Mouse (Mus musculus) limb, embryonic 10.5 days (tissue): ENCODE data around the gene Aqp1. TPM values are rescaled to one million over a fixed set of nuclear protein-coding genes. Genes with fewer than 3 reads are reported as not detected.

Source experiments
- DNase-seq: peaks from one replicate; pipeline ENCODE4 v3.0.0-alpha.2; 2017; ENCODE audit warnings: low spot score
- H3K27ac ChIP-seq: fragments of 300-500 bp; sonication (generic); 2 replicates; pipeline ENCODE4 v1.5.1; 2016; ENCODE audit warnings: mild to moderate bottlenecking
- H3K27me3 ChIP-seq: fragments of 300-500 bp; sonication (generic); 2 replicates; pipeline ENCODE4 v1.6.1; 2016; ENCODE audit warnings: low read depth, mild to moderate bottlenecking; ENCODE audit not compliant: poor library complexity, severe bottlenecking
- H3K36me3 ChIP-seq: fragments of 300-500 bp; sonication (generic); 2 replicates; pipeline ENCODE4 v1.6.1; 2016; ENCODE audit warnings: mild to moderate bottlenecking, moderate library complexity
- H3K4me1 ChIP-seq: fragments of 300-500 bp; sonication (generic); 2 replicates; pipeline ENCODE4 v1.6.1; 2016
- H3K4me3 ChIP-seq: fragments of 300-500 bp; sonication (generic); 2 replicates; pipeline ENCODE4 v1.5.1; 2016; ENCODE audit warnings: mild to moderate bottlenecking, moderate library complexity
- H3K9me3 ChIP-seq: fragments of 300-500 bp; sonication (generic); replicated peaks from 2 replicates; pipeline ENCODE4 v1.6.1; 2016; ENCODE audit warnings: mild to moderate bottlenecking
- whole genome bisulfite sequencing: fragments of 180-500 bp; shearing (Covaris S2); methylation state at CpG from one replicate; pipeline ENCODE4 v1.1.7; 2016; 5-methylcytosine and 5-hydroxymethylcytosine counted together
- polyA plus RNA-seq: library from polyadenylated mRNA; unstranded; fragments of >200 nt; fragmentation: Nextera tagmentation; extraction: Ambion mirVana; gene quantifications from 2 replicates; pipeline ENCODE4 v1.2.1, GENCODE M21; 2016

The Aqp1 gene
- 0.94 and 1.1 TPM in 2 replicates for polyA plus RNA-seq

DNA sequence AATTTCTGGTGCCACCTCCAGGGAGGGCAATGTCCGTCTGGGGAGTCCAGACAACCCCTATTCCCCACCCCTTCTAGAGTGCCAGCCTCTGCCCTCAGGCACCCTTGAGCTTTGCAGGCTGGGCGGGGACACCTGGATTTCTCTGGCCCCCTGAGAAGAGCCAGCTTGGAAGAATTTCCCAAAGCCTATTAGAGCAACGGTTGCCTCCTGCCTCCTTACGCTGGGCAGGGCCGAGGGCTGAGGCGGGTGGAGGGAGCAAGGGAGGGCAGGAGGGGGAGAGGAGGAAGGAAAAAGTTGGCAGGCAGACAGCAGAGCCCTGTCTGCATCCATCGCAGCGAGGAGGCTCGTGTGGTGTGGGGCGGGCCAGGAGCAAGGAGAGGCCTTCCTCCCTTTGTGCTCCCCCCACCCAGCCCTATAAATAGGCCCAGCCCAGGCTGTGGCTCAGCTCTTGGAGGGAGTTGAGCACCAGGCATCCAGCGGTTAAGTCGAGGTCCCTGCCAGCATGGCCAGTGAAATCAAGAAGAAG is at the start of gene Aqp1:
Aqp1 (plus strand) TSS at position 444 of the 526 bp plus-strand sequence.
- H3K27ac ChIP-seq, result peak within 1 kb of the TSS; percentile 61
- H3K36me3 ChIP-seq, result no peaks in the 10 kb centered on the region
- DNase-seq, result peak; percentile 46
- H3K27me3 ChIP-seq, result no peaks in the 10 kb centered on the region
- WGBS, result 28% methylated on average over 12 of the region's 12 CpGs
- no peaks in the 10 kb centered on the region for H3K9me3 ChIP-seq
- no peak within 1 kb of the TSS for H3K4me3 ChIP-seq
- peaks cover 52% of the 10 kb centered on the region for H3K4me1 ChIP-seq

GRCm38 (mm10) chr6:55288007-55288602 is 48.1 kb upstream of the Aqp1 start:
- no peak overlapping the region for H3K4me3 ChIP-seq
- H3K36me3 ChIP-seq, result peaks cover 6% of the 10 kb centered on the region
- no peak overlapping the region for H3K27ac ChIP-seq
- 0 out of 2 replicates have a peak, but pooled peaks cover 6% of the 10 kb centered on the region for H3K4me1 ChIP-seq
- 86% methylated on average over 5 of the region's 5 CpGs for WGBS
- no peaks in the 10 kb centered on the region for H3K27me3 ChIP-seq
- no peak for DNase-seq
- H3K9me3 ChIP-seq, result no peaks in the 10 kb centered on the region

GRCm38 (mm10) chr6:55294549-55295131 is 41.6 kb upstream of the Aqp1 start:
- Histone ChIP-seq H3K36me3 (peaks cover 18% of the 10 kb centered on the region), H3K4me3 (no peak overlapping the region), H3K4me1 (peaks cover 10% of the 10 kb centered on the region; the same call in 1 of the 2 replicates), H3K9me3 (no peaks in the 10 kb centered on the region), H3K27me3 (no peaks in the 10 kb centered on the region), H3K27ac (peak overlapping the region; percentile 19; the same call in 1 of the 2 replicates)
- no peak for DNase-seq
- WGBS, result 46% methylated on average over 19 of the region's 19 CpGs

DNA sequence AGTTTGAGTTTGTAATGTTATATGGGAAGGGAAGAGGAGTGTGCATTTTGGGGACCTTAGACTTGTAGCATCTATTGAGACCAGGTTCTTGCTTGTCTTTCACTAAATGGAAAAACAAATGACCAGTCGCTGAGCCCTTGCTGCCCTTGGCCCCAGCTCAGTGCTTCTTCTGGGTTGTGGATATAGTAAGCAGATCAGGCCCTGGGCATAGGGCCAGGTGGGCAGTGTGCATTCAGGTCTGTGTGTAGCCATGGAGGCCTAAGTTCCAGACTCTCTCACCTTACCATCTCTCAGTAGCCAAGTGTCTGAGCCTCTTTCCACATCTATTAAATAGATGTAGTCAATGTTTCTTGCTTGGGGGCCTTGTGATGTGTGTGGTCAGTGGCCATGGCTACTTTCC is 40.9 kb upstream of the Aqp1 start:
- 76% methylated on average over 1 of the region's 1 CpGs for WGBS
- no peak for DNase-seq

GRCm38 (mm10) chr6:55299482-55299881 is 36.8 kb upstream of the Aqp1 start:
- H3K9me3 ChIP-seq, result no peaks in the 10 kb centered on the region
- H3K27ac ChIP-seq, result no peak overlapping the region
- peaks cover 29% of the 10 kb centered on the region for H3K36me3 ChIP-seq
- no peak for DNase-seq
- no peaks in the 10 kb centered on the region for H3K27me3 ChIP-seq
- H3K4me3 ChIP-seq, result no peak overlapping the region
- 88% methylated on average over 8 of the region's 8 CpGs for WGBS
- peaks cover 5% of the 10 kb centered on the region; the same call in 1 of the 2 replicates for H3K4me1 ChIP-seq

More for the DNA sequence above, 40.9 kb upstream of the Aqp1 start:
- no peak overlapping the region for H3K4me3 ChIP-seq
- H3K27ac ChIP-seq, result no peak overlapping the region
- H3K4me1 ChIP-seq, result peaks cover 10% of the 10 kb centered on the region; the same call in 1 of the 2 replicates
- peaks cover 19% of the 10 kb centered on the region for H3K36me3 ChIP-seq
- no peaks in the 10 kb centered on the region for H3K27me3 ChIP-seq
- H3K9me3 ChIP-seq, result no peaks in the 10 kb centered on the region

DNA sequence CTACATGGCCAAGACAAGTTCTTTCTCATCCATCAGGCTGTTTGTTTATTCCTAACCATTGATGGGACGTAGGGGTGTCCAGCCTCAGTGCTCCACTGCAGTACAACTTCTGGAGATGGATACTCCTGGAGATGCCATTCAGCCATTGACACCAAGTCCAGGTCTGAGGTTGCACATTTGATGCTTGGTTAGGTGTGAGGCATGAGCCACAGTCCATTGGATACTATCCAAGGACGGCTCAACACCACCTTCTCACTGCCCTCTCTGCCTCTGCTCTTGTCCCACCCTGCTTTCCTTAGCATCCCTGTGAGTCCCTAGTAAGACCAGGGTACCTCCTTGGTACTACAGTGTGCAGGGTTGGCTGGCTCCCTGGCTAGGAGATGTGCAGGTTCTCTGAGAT is 36.3 kb upstream of the Aqp1 start:
- H3K36me3 ChIP-seq, result peaks cover 29% of the 10 kb centered on the region
- peaks cover under 1% of the 10 kb centered on the region; the same call in 1 of the 2 replicates for H3K4me1 ChIP-seq
- H3K27me3 ChIP-seq, result no peaks in the 10 kb centered on the region
- no peak overlapping the region for H3K27ac ChIP-seq
- no peak for DNase-seq
- WGBS, result 89% methylated on average over 2 of the region's 2 CpGs
- H3K9me3 ChIP-seq, result no peaks in the 10 kb centered on the region
- no peak overlapping the region for H3K4me3 ChIP-seq

GRCm38 (mm10) chr6:55300704-55301103 is 35.5 kb upstream of the Aqp1 start:
- no peaks in the 10 kb centered on the region for H3K9me3 ChIP-seq
- peaks cover 29% of the 10 kb centered on the region for H3K36me3 ChIP-seq
- DNase-seq, result no peak
- no peaks in the 10 kb centered on the region for H3K27me3 ChIP-seq
- no peak overlapping the region for H3K27ac ChIP-seq
- peaks cover under 1% of the 10 kb centered on the region; the same call in 1 of the 2 replicates for H3K4me1 ChIP-seq
- WGBS, result 89% methylated on average over 11 of the region's 11 CpGs
- no peak overlapping the region for H3K4me3 ChIP-seq

DNA sequence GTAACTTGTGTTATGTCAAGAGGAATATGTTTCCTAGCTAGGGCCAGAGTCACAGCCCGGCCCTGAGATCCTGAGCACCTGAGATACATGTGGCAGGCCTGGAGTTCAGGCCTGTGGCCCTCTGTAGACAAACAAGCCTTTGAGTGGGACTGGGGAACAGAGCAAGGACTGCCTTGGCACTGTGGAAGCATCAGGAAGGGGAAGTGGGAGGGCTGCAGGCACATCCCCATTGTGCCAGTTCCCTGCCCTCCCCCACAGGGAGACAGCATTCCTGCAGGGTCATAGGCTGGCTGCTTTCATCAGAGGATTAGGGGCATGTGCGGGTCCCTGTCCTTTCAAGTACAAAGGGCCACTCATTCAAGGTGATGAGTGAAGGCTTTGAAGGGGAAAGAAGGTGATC is 26.1 kb upstream of the Aqp1 start:
- H3K4me3 ChIP-seq, result no peak overlapping the region
- DNase-seq, result no peak
- 50% methylated on average over 2 of the region's 2 CpGs for WGBS
- H3K27me3 ChIP-seq, result no peaks in the 10 kb centered on the region
- peaks cover 29% of the 10 kb centered on the region for H3K4me1 ChIP-seq
- peaks cover 4% of the 10 kb centered on the region; the same call in 1 of the 2 replicates for H3K36me3 ChIP-seq
- no peak overlapping the region for H3K27ac ChIP-seq
- no peaks in the 10 kb centered on the region for H3K9me3 ChIP-seq

- 0 out of 2 replicates have a peak overlapping the region, but pooled peaks have one; percentile 32 for H3K27ac ChIP-seq
- whole genome bisulfite sequencing, result 19% methylated on average over 5 of the region's 5 CpGs
Measured at GRCm38 (mm10) chr6:55311962-55312361, 24.3 kb upstream of the Aqp1 start.

GRCm38 (mm10) chr6:55313893-55314292 is 22.3 kb upstream of the Aqp1 start:
- Histone ChIP-seq H3K27me3 (no peaks in the 10 kb centered on the region), H3K27ac (no peak overlapping the region), H3K36me3 (peaks cover 10% of the 10 kb centered on the region; the same call in 1 of the 2 replicates), H3K4me3 (no peak overlapping the region), H3K9me3 (no peaks in the 10 kb centered on the region), H3K4me1 (peaks cover 23% of the 10 kb centered on the region)
- DNase-seq, result no peak
- WGBS, result 93% methylated on average over 4 of the region's 4 CpGs

More at GRCm38 (mm10) chr6:55311962-55312361, 24.3 kb upstream of the Aqp1 start:
- peak; percentile 40 for DNase-seq
- peaks cover 4% of the 10 kb centered on the region; the same call in 1 of the 2 replicates for H3K36me3 ChIP-seq
- no peaks in the 10 kb centered on the region for H3K27me3 ChIP-seq
- H3K4me3 ChIP-seq, result no peak overlapping the region
- H3K9me3 ChIP-seq, result no peaks in the 10 kb centered on the region
- H3K4me1 ChIP-seq, result peaks cover 23% of the 10 kb centered on the region

DNA sequence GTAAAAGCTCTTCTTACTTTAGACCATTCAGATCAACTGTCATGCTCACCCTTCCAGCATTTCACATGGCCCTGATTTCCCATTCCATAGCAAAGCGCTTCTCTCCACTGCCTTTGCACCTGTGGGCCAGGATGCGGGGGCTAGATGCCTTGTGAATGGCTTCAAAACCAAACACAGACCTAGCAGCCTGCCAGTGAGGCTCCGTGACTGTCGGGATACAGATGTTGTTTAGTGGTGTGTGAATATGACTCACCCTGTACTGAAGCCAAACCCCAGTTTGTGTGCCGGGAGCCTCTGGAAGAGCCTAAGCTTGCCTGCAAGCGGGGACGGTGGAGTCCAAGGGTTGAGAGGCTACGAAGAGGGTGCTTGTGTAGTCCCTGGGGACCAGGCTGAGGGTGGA is 21.6 kb upstream of the Aqp1 start:
- Histone ChIP-seq H3K27ac (no peak overlapping the region), H3K36me3 (peaks cover 12% of the 10 kb centered on the region; the same call in 1 of the 2 replicates), H3K27me3 (no peaks in the 10 kb centered on the region), H3K4me3 (no peak overlapping the region), H3K4me1 (peaks cover 28% of the 10 kb centered on the region), H3K9me3 (no peaks in the 10 kb centered on the region)
- DNase-seq, result no peak
- 92% methylated on average over 8 of the region's 8 CpGs for WGBS

- H3K27ac ChIP-seq, result no peak overlapping the region
- no peak overlapping the region for H3K4me3 ChIP-seq
- peaks cover 16% of the 10 kb centered on the region; the same call in 1 of the 2 replicates for H3K4me1 ChIP-seq
- 92% methylated on average over 3 of the region's 3 CpGs for WGBS
- DNase-seq, result no peak
- no peaks in the 10 kb centered on the region for H3K9me3 ChIP-seq
- H3K36me3 ChIP-seq, result 0 out of 2 replicates have a peak, but pooled peaks cover 8% of the 10 kb centered on the region
- H3K27me3 ChIP-seq, result no peaks in the 10 kb centered on the region
Measured at GRCm38 (mm10) chr6:55318597-55318996, 17.6 kb upstream of the Aqp1 start.
